Mouse (Mus musculus): ENCODE measurements at regions not wholly inside any gene's neighbourhood (a gene's known extent, or its start where the extent isn't known, plus 50 kb on each side); places are given as distances from the start of the nearest gene placed in this dataset.

- TF ChIP-seq CTCF (IDR thresholded peaks at IDR 0.05), result no peak
- no peak for TF ChIP-seq EP300 (IDR thresholded peaks at IDR 0.05)
These were observed 263.7 kb downstream of the Pax3 start for GRCm38 (mm10) chr1:77933095-77933766.

Data from lung, postnatal 0 days (tissue).